Mouse (Mus musculus) spleen, adult 2 months (tissue): ENCODE data around the gene Rps4x.

Experiments
- CTCF ChIP-seq: fragments of 200-500 bp; IDR thresholded peaks from 2 replicates; pipeline ENCODE4 v1.5.1; 2011; ENCODE audit warnings: mild to moderate bottlenecking, inconsistent platforms; ENCODE audit not compliant: insufficient read depth, insufficient read length, insufficient replicate concordance; ENCODE audit errors: extremely low read depth
- POLR2A ChIP-seq: fragments of 200-500 bp; IDR thresholded peaks from 2 replicates; pipeline ENCODE4 v1.6.1; 2011; ENCODE audit warnings: low read depth, low read length, inconsistent platforms

- TF ChIP-seq POLR2A = no peak
- TF ChIP-seq CTCF = no peak
These were observed 18.3 kb downstream of the Rps4x start for GRCm38 (mm10) chrX:102170900-102171299.
